Mouse (Mus musculus) brain, embryonic 18.5 days (tissue): Measurements from ENCODE around the gene Orm2.

Source experiments
- DNase-seq: peaks from one replicate; pipeline ENCODE4 v3.0.0-alpha.2; 2012; ENCODE audit warnings: low read depth, low spot score

Orm2 gene

DNA sequence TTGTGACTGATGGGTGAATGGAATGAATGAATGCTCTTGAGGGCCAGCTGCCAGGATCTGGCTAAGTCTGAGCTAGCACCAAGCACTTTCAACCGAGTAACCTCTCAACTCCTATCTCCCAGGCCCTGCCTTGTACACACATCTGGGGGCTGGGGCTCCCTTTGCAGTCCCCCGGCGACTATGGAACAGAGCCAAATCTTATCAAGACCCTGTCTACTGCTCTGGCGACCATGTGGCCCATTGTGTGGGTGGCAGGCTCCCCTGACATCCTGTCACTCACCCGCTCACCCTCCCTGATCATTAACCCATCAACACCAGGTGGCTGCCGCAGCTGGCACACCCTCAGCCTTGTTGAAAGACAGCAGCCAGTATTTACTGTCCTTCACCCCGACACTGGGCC, 42.8 kb downstream of the Orm2 start:
- DNase-seq = no peak

DNA sequence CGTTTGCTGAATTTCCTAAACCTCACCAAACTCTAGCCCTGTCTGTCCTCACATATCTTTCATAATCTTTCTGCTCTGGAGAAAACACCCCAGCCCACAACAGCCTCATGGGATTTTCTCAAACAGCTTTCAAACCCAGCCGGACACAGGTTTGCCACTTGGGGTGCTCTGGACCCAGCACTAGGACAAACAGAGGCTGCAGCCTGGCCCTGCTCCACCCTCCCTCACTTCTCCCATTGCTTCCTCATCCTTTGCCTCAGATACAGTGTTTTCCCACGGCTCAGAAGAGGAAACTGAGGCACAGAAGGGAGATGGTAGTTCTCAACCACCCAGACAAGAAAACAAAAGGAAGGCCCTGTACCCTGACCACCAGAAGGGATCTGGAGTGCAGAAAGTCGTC, 43.4 kb downstream of the Orm2 start:
- no peak for DNase-seq

DNA sequence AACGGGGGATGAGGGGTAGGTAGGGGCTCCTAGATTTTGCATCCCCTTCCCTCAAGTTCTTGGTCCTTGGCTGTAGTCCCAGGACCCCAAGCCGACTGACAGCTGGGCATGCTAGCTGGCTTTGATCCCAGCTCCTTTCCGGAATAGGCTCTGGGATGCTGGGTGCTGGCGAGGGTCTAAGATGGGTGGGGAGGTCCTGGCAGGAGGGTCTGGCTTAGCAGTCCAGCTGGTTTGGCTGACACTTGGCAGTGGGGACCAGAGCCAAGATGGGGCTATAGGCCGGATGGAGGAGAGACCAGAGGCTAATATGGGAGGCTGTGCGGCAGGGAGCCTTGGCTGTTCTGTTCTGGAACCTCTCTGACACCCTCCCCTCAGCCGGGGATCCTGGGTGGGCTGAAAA, 46.0 kb downstream of the Orm2 start:
- DNase-seq = no peak

DNA sequence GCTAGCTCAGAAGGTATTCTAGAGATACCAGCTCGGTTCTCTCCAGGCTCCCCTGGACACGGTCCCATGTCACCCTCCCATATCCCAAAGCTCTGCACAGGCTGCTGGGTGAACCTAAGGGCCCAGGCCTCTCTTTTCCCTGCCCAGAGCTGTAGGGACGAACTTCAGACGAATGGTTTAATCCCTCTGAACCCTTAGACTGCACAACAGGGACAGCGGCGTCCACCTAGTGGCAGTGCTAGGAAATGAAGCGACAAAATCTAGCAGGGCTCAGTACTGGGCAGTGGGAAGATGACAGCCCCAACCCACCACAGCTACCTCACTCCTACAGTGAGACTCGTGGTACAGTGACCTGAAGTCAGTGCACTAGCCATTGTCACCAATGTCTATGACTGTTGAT, 46.4 kb downstream of the Orm2 start:
- DNase-seq = no peak

DNA sequence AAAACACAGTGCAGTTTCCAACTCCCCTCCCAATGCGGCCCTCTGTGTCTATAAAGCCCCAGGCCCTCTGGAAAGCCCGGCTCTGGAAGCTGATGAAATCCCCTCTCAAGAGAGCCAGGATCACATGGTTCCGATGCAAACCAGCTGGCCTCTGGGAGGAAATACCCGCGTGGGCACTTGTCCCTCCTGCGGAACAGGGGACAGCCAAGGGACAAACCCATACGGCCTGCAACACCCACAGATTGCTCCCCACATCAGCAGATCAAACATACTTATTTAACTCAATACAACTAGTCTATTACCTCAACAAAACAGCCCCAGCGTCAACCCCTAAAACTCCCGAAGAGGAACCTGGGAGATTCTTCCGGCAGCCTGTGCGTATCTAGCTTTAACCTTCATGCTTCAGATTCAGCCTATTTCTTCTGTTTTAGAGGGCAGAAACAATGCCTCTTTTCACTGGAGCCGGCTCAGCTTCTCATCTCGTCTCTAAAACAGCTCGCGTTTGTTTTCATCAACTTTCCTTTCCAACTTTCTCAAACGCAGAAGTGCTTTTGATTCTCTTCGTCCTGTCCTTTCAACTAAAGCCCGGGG, 47.2 kb downstream of the Orm2 start:
- DNase-seq = no peak

DNA sequence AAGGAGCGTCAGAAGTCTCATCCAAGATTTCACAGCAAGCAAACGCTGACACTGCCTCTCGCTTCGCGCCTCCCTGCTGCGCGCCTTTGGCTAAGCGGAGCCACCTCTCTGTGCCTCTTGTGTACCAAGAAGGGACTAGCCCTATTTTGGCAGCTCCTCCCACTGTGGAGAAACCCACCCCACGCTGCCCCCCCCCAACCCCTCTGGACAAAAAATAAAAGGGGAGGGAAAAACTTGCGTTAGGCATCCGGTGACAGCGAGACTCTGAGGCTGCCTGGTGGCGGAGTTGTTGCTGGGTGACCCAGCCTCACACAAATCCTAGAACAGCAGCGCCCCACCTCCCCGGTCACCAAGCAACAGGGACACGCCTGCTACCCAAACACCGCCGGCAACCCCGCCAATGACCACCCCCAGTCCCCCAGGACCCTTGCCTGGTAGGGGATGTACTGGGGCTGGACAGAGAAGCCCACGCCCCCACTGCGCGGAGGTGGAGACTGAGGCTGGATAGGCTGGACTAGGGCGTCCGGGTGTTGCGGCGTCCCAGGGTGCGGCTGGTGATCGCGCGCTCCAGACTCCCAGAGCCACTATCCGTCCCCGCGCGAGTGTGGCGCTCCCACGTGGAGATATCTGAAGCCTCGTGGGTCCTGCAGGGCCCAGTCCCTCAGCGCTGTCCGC, 47.8 kb downstream of the Orm2 start:
- no peak for DNase-seq

DNA sequence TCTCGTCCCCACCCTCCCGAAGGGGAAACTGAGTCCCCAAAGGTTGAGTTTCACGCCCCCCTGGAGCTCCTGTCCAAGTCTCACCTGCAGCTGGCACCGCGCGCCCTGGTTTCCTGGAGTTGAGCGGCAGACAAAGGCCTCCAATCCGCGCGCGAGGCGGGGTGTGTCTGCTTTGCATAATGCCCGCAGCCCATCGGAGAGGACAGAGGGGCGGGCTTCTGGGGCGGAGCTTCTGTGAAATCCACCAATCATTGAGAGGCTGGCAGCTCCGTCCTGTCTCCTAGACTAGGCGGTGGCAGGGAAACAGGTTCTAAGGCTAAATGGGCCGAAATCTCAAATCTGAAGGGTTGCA, 48.3 kb downstream of the Orm2 start:
- peak; percentile 86 for DNase-seq

DNA sequence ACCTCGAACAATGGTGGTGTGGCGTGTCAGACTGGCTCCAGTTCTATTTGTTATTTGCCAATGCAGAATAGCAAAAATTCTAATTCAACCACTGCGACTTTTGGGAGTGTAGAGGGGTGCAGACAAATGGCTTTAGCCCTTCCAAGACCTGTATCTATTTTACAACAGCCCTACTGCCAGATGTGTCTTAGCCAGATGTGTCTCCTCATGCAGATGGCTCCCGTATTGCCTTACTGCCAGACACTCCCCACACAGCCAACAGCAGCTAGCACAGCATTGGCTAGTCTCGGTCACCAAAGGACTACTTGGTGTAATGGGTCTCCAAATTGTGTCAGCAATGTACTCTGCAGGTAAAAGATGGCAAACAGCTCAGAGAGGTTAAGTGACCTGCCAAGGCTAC, 49.0 kb downstream of the Orm2 start:
- DNase-seq = no peak

DNA sequence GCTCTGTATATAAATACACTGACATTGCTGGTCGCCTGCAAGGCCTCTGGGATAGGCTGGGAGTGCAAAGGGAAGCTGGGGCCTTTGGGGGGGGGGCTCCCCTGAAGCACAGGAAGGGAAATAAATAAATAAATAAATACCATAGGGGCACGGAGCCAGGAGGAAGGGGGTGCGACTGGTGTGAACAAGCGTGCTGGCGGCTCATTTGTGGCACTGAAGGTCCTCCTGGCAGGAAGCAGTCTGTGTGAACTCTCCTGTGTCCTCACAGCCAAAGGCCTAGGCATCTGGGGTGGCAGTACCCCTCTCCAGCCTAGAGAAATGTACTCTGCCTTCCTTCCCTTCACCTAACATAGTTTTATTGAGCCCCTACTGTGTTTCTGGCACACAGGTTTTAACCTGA, 52.7 kb downstream of the Orm2 start:
- DNase-seq = no peak
